In genomic region chr10:120647323-120647722, GRCm38 (mm10) we compare ENCODE assay signal across 10 mouse cellular contexts.
DNase-seq lines count a peak whose midpoint lies in the region; ATAC-seq lines count a peak whose summit lies in the region.
"Had no signal": no experiment of that assay in that cellular context is flagged by ENCODE, and none has a peak within 500 bp of the region (broad histone marks: within the 10 kb centered on the region; RNA-seq: fewer than 3 reads in every experiment).

No protein-coding gene starts in this region.

- no peak for DNase-seq in lung, postnatal 4 days
- no peak for DNase-seq in ovary, postnatal 14 days (ENCODE audit: low spot score)
- no peak for DNase-seq in kidney, adult 11 months
- DNase-seq in adrenal gland, adult 18-20 months (ENCODE audit: low spot score in 2 of 2): no peak

- H3K4me2 ChIP-seq in lung, embryonic 15.5 days: peak overlapping the region; percentile 47; the same call in 1 of the 2 replicates
- H3K4me2 ChIP-seq in forebrain, embryonic 16.5 days (ENCODE audit: low read length): peak overlapping the region; percentile 22
- H3K4me2 ChIP-seq in limb, embryonic 12.5 days: peak overlapping the region; percentile 46
- H3K4me2 ChIP-seq in stomach, embryonic 14.5 days (replicated peaks; ENCODE audit: low read depth, low read length): peak overlapping the region; percentile 35

- no peaks in the 10 kb centered on the region for H3K9me3 ChIP-seq in lung, embryonic 15.5 days
- no peaks in the 10 kb centered on the region; the same call in 1 of the 2 replicates for H3K9me3 ChIP-seq in forebrain, embryonic 16.5 days (ENCODE audit: control insufficient read depth, low read length)
- H3K9me3 ChIP-seq in limb, embryonic 12.5 days: peaks cover 4% of the 10 kb centered on the region; the same call in 1 of the 2 replicates
- peaks cover 6% of the 10 kb centered on the region; the same call in 1 of the 2 replicates for H3K9me3 ChIP-seq in stomach, embryonic 14.5 days (ENCODE audit: control insufficient read depth, low read depth, low read length)
- H3K9me3 ChIP-seq: liver, embryonic 12.5 days had no signal

- no peak overlapping the region for H3K4me3 ChIP-seq in lung, embryonic 15.5 days
- H3K4me3 ChIP-seq in forebrain, embryonic 16.5 days (replicated peaks; ENCODE audit: low read length): no peak overlapping the region
- no peak overlapping the region for H3K4me3 ChIP-seq in limb, embryonic 12.5 days (replicated peaks)
- no peak overlapping the region for H3K4me3 ChIP-seq in stomach, embryonic 14.5 days (ENCODE audit: low read depth, low read length)
- H3K4me3 ChIP-seq: liver, embryonic 12.5 days had no signal

- peaks cover 24% of the 10 kb centered on the region for H3K4me1 ChIP-seq in lung, embryonic 15.5 days
- peaks cover 6% of the 10 kb centered on the region for H3K4me1 ChIP-seq in forebrain, embryonic 16.5 days (replicated peaks; ENCODE audit: control insufficient read depth, insufficient read depth, low read length)
- peaks cover 33% of the 10 kb centered on the region for H3K4me1 ChIP-seq in limb, embryonic 12.5 days (replicated peaks)
- peaks cover 27% of the 10 kb centered on the region; the same call in 1 of the 2 replicates for H3K4me1 ChIP-seq in stomach, embryonic 14.5 days (ENCODE audit: control insufficient read depth, insufficient read depth, low read length)

- no peak overlapping the region for H3K9ac ChIP-seq in lung, embryonic 15.5 days
- H3K9ac ChIP-seq in forebrain, embryonic 16.5 days (replicated peaks; ENCODE audit: low read depth, low read length): no peak overlapping the region
- H3K9ac ChIP-seq in limb, embryonic 12.5 days (replicated peaks): no peak overlapping the region
- H3K9ac ChIP-seq in stomach, embryonic 14.5 days (replicated peaks; ENCODE audit: low read depth, low read length): no peak overlapping the region
- H3K9ac ChIP-seq: liver, embryonic 12.5 days had no signal

- 42% methylated on average over 3 of the region's 3 CpGs for WGBS in lung, embryonic 15.5 days
- 57% methylated on average over 3 of the region's 3 CpGs for WGBS in forebrain, embryonic 16.5 days
- WGBS in limb, embryonic 12.5 days: 53% methylated on average over 3 of the region's 3 CpGs
- 41% methylated on average over 3 of the region's 3 CpGs for WGBS in stomach, embryonic 14.5 days

- H3K36me3 ChIP-seq in lung, embryonic 15.5 days: no peaks in the 10 kb centered on the region
- no peaks in the 10 kb centered on the region for H3K36me3 ChIP-seq in forebrain, embryonic 16.5 days (ENCODE audit: control insufficient read depth, insufficient read depth)
- H3K36me3 ChIP-seq in limb, embryonic 12.5 days: no peaks in the 10 kb centered on the region
- no peaks in the 10 kb centered on the region for H3K36me3 ChIP-seq in stomach, embryonic 14.5 days (ENCODE audit: control insufficient read depth, insufficient read depth, low read length)
- H3K36me3 ChIP-seq: G1E; liver, embryonic 12.5 days had no signal

- H3K27me3 ChIP-seq in lung, embryonic 15.5 days: no peaks in the 10 kb centered on the region; the same call in 1 of the 2 replicates
- H3K27me3 ChIP-seq in forebrain, embryonic 16.5 days (replicated peaks; ENCODE audit: control insufficient read depth, insufficient read depth, low read length): no peaks in the 10 kb centered on the region
- 0 out of 2 replicates have a peak, but pooled peaks cover 3% of the 10 kb centered on the region for H3K27me3 ChIP-seq in limb, embryonic 12.5 days
- H3K27me3 ChIP-seq in stomach, embryonic 14.5 days (ENCODE audit: control insufficient read depth, insufficient read depth, low read length): no peaks in the 10 kb centered on the region
- H3K27me3 ChIP-seq: liver, embryonic 12.5 days had no signal

- H3K27ac ChIP-seq in lung, embryonic 15.5 days: no peak overlapping the region
- H3K27ac ChIP-seq in forebrain, embryonic 16.5 days (ENCODE audit: low read length): no peak overlapping the region
- H3K27ac ChIP-seq in limb, embryonic 12.5 days: peak overlapping the region; percentile 75
- peak overlapping the region; percentile 84 for H3K27ac ChIP-seq in stomach, embryonic 14.5 days (ENCODE audit: low read length)
- H3K27ac ChIP-seq: liver, embryonic 12.5 days had no signal

- ATAC-seq in lung, embryonic 15.5 days (ENCODE audit: borderline replicate concordance, extremely low read depth, low FRiP score, low TSS enrichment): no peak
- ATAC-seq in forebrain, embryonic 16.5 days: 0 out of 2 replicates have a peak, but pooled peaks have one; percentile 6
- ATAC-seq in limb, embryonic 12.5 days (ENCODE audit: insufficient number of reproducible peaks, insufficient read depth, low FRiP score, low TSS enrichment, low read depth): no peak
- 0 out of 2 replicates have a peak, but pooled peaks have one; percentile 16 for ATAC-seq in stomach, embryonic 14.5 days (ENCODE audit: insufficient number of reproducible peaks, insufficient read depth, low FRiP score, low read depth)
- ATAC-seq: liver, embryonic 12.5 days had no signal

Comparison
In these comparisons a context has a peak if more than half of its experiments do, and no peak if none do; other contexts are left out.
1. ATAC-seq: peak in forebrain, embryonic 16.5 days (single experiment) and stomach, embryonic 14.5 days (single experiment); none in lung, embryonic 15.5 days (single experiment) and limb, embryonic 12.5 days (single experiment).
2. H3K27ac ChIP-seq: peak in limb, embryonic 12.5 days (single experiment) and stomach, embryonic 14.5 days (single experiment); none in lung, embryonic 15.5 days (single experiment) and forebrain, embryonic 16.5 days (single experiment).
3. Peak in every context shown above with its lines, with median percentiles within 50 percentile points of each other: H3K4me2 ChIP-seq.